Mouse (Mus musculus): ENCODE data around the gene Jph3.

Jph3 gene

GRCm38 (mm10) chr8:121729323-121729722 lies at the start of gene Jph3:
Gene Jph3, plus strand, starts transcription at chr8:121729623.
- DNase-seq (ENCODE audit: low read depth), result no peak

- DNase-seq (ENCODE audit: low read depth), result no peak
Measured at GRCm38 (mm10) chr8:121680896-121681295, 48.5 kb upstream of the Jph3 start.

- DNase-seq (ENCODE audit: low read depth), result no peak
Measured at GRCm38 (mm10) chr8:121681457-121681856, 48.0 kb upstream of the Jph3 start.

GRCm38 (mm10) chr8:121683083-121683832 lies 46.2 kb upstream of the Jph3 start:
- no peak for DNase-seq (ENCODE audit: low read depth)

- DNase-seq (ENCODE audit: low read depth), result peak; percentile 65
Measured at GRCm38 (mm10) chr8:121685419-121685818, 44.0 kb upstream of the Jph3 start.

DNA sequence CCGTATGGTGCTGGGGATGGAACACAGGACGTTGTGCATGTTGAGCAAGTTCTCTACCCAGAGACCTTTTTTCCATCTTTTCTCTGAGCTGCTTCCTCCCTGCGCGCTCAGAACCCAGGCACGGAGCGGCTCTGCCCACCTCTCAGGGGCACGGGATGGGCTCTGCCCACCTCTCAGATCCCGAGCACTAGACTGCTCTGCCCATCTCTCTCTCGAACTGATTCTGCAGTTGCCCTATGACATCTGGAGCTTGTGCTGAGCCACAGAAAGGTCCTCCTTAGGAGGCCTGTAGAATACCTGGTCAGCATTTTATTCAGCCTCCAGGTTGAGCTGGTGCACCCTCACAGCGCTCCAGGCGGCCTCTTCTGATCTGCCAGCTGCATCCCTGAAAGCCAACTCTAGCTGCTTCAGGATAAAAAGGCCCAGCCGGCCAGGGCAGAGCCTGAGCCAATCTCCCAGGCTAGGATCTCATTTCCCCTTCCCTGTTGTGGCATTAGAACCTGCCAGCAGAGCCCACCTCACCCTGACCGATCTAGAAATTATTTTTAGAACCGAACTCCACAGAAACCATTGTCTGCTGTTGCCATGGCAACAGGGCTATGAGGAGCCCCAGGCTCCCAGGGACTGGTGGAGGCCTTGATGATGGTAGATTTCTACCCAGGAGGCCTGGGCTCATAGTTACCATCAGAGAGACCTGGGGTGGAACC lies 41.8 kb upstream of the Jph3 start:
- no peak for DNase-seq (ENCODE audit: low read depth)

DNA sequence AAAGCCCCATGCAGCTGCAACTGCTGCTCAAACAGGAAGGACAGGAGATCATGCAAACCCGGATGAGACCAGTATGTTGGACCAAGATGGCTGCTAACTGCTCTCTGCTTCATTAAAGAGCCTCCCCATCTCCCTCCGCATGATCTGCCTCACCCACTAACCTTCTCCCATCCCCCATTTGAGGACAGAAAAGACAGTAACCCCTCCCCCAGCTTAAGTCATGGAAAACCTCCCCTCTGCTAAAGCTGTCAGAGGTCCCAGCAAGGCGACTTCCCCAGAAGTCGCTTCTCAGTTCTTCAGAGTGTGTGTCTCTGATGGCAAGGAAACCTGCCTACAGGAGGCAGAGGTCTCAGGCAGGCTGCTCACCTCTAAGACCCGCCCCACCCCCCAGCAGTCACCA lies 40.9 kb upstream of the Jph3 start:
- no peak for DNase-seq (ENCODE audit: low read depth)

- peak; percentile 34 for DNase-seq (ENCODE audit: low read depth)
Measured at GRCm38 (mm10) chr8:121694453-121694852, 35.0 kb upstream of the Jph3 start.

GRCm38 (mm10) chr8:121695585-121696184 lies 33.7 kb upstream of the Jph3 start:
- peak; percentile 93 for DNase-seq (ENCODE audit: low read depth)

DNA sequence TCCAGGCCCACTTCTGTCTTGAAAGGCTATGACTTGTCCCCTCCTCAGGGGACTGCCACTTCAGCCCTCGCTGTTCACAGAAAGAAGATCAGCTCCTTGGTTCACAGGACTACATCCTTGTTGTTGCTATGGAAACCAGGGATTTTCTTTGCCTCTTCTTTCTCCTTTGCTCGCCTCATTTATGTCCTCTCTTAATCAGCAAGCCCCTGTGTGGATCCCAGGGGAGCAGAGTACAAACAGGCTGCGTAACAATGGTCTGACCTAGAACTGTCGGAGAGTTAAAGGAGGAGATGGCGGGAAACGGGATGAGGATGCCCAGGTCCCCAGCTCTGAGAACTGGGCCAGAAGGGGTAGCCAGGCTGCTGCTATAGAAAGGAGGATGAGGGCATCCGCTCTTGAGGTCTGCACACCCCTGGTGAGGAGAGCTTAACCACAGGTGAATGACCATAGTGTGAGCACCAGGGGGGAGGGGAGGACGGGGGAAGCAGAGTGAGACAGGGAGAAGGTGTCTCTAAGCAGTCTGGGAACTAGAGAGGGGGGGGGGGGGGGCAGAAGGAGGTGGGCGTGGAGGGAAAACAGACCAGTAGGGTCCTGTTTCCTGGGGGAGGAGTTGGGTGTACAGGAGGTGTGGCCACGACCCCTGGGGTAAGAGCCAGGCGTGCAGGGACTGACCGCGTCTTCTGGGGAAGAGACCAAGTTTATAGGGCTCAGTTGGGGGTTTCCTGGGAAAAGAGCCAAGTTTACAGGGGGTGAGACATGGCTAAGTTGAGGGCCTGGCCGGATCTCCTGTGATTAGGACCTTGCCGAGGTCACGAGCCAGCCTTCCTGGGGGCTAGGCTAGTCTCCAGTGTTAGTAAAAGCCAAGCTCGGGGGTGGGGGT lies 31.4 kb upstream of the Jph3 start:
- DNase-seq (ENCODE audit: low read depth), result peak; percentile 33

GRCm38 (mm10) chr8:121698615-121699101 lies 30.8 kb upstream of the Jph3 start:
- DNase-seq (ENCODE audit: low read depth), result no peak

DNA sequence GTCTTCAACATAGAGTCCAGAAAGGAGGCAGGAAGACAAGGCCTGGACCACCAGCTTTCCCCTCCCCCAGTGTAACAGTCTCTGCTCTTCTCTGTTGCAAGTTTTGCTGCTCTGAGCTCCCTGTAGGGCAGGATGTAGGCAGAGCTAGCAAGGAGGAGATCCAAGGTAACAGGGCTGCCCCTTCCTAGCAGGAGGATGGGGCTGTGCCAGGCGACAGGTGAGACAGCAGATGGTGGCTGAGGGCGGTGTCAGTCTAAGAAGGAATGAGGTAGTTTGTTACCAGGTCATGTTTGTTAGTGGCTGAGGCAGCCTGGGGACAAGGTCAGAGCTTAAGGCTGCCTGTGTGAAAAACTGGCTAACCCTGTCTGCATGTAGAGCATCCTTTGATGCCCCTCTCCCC lies 29.5 kb upstream of the Jph3 start:
- DNase-seq (ENCODE audit: low read depth), result no peak

GRCm38 (mm10) chr8:121705174-121705573 lies 24.2 kb upstream of the Jph3 start:
- DNase-seq (ENCODE audit: low read depth), result no peak

DNA sequence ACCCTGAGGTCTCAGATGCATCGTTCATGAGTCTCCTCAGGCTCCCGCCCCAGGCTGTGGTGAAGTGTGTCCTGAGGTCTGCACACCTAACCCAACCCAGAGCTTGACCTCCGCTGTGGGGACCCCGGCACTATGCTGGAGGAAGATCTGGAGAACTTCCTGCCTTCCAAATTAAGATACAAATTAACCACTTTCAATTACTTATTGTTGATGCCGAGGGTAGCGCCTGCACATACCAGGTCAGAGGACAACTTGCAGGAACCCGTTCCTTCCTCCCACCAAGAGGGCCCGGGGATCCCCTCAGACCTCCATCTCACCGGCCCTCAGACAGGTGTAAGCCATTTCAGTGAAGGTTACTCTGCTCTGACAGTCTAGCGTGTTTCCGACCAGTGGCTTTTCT lies 22.5 kb upstream of the Jph3 start:
- DNase-seq (ENCODE audit: low read depth), result no peak

DNA sequence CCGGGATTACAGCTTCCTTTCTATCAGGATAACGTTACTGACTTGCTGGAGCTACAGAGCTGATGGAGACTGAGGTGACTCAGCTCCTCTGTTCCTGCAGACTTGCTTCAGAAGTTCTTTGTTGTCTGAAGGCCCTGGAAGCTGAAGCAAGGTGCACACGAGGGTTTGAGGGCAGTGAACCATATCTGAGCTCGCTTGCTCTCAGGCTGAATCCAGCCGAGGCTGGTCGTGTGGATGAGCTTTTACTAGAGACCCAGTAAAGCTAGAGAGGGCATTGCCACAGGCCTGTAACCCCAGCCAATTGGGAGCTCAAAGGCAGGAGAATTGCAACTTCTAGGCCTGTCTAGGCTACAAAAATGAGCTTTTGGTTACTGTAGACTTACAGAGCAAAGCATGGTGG lies 21.0 kb upstream of the Jph3 start:
- no peak for DNase-seq (ENCODE audit: low read depth)

DNA sequence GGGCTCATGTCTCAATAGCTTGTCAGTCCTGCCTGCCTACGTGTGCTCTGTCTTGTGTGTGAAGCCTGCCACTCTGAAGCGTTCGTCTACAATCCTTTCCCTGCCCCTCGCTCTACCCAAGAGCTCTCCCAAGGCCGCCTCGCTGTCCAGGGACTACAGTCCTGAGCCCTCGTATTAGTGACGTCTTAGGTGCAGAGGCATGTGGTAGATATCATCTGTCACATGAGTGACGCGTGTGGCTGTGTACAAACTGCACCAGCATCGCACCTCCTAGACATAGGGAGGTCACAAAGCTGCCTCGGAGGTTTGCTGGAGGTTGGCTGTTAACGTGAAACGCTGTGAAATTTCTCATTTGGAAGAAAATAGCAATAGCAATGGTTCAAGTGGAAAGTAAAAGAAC lies 11.9 kb upstream of the Jph3 start:
- DNase-seq (ENCODE audit: low read depth), result no peak

- DNase-seq (ENCODE audit: low read depth), result peak; percentile 78
Measured at GRCm38 (mm10) chr8:121717982-121718425, 11.4 kb upstream of the Jph3 start.

DNA sequence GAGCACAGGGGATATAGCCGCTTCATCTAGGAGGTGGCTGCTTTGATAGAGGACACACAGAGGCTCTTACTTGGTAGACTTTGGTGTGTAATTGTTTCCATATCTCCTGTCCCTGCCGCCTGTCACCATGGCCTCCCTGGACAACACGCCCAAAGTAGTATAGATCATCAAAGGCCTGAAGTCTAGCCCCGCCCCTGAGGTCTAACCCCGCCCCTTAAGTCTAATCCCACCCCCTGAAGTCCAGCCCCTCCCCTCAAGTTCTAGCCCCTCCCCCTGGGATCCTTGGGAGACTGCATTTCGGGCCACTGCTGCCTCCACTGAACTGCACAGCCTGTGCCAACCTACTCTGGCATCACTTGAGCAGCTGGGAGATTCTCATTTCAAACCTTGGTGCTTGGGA lies 10.5 kb upstream of the Jph3 start:
- no peak for DNase-seq (ENCODE audit: low read depth)

- no peak for DNase-seq (ENCODE audit: low read depth)
Measured at GRCm38 (mm10) chr8:121721072-121721471, 8.4 kb upstream of the Jph3 start.

DNA sequence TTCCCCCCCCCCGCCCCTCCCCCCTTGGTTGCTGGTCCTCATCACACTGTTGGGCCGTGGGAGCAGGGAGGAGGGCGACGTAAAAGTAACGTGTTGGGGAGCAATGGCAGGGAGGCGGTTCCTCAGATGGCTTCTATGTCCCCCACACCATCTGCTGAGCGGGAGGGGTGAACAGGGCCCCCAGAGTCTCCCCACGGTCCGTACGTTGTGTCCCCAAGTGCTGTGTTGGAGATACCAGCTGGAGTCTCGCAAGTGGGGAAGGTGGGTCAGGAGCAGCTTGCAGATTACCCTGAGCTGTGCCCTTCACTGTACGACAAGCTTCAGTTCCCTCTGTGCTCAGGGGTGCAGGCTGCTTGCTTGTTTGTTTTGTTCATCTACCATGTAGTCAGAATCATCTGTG lies 5.6 kb upstream of the Jph3 start:
- DNase-seq (ENCODE audit: low read depth), result no peak

DNA sequence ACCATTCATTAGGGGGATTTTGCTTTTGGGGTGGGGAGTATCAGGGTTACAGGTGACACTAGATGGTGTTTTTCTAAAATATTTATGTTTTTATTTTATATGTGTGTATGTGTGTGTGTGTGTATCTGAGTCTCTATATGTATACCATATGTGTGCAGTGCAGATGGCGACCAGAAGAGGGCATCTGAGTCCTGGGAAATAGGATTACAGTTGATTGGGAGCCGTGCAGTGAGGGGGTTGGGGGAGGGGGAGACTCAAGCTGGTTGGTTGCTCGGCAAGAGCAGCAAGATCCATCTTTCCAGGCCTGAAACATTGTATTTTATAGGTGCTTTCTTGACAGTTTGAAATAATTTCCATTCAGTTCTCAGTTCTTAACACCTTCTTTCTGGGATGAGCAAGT lies 2.3 kb upstream of the Jph3 start:
- DNase-seq (ENCODE audit: low read depth), result no peak

DNA sequence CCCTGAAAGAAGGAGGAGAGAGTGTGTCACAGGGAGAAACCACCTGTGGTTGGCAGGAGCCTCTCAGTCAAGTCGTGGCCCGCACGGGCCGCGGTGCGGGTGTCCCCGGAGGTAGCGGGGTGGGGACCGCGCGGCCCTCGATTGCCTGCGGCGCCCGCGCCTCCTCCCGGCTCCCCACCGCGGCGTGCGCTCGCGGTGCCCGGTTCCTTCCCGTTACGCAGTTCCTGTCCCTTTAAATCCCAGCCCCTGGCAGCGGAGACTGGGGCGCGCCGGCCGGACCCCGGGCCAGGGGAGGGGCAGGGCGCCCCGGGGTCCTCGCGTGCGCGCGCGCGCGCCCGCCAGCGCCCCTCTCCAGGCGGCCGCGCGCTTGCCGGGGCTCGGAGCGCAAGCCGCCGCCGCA lies 331 bp downstream of the Jph3 start:
- no peak for DNase-seq (ENCODE audit: low read depth)

Measured in 416B (cell line).